Mouse (Mus musculus) liver, embryonic 13.5 days (tissue): Measurements from ENCODE around the gene Pvalb. TPM values are rescaled to one million over a fixed set of nuclear protein-coding genes. Genes with fewer than 3 reads are reported as not detected.

ENCODE experiments used
- ATAC-seq: fragments of 200-750 bp; cut with Nextera tagmentation; 2 replicates; pipeline ENCODE4 v1.8.0; 2017; ENCODE audit warnings: low read depth, mild to moderate bottlenecking, moderate number of reproducible peaks, moderate library complexity
- DNase-seq: peaks from one replicate; pipeline ENCODE4 v3.0.0; 2022
- H3K27ac ChIP-seq: fragments of 300-500 bp; sonication (generic); 2 replicates; pipeline ENCODE4 v1.5.1; 2015; ENCODE audit warnings: moderate library complexity, mild to moderate bottlenecking, inconsistent platforms
- H3K27me3 ChIP-seq: fragments of 300-500 bp; sonication (generic); 2 replicates; pipeline ENCODE4 v1.6.1; 2015; ENCODE audit warnings: mild to moderate bottlenecking, inconsistent platforms
- H3K36me3 ChIP-seq: fragments of 300-500 bp; sonication (generic); 2 replicates; pipeline ENCODE4 v1.6.1; 2015; ENCODE audit warnings: mild to moderate bottlenecking, inconsistent platforms
- H3K4me1 ChIP-seq: fragments of 300-500 bp; sonication (generic); replicated peaks from 2 replicates; pipeline ENCODE4 v1.6.1; 2015; ENCODE audit warnings: inconsistent platforms
- H3K4me2 ChIP-seq: fragments of 300-500 bp; sonication (generic); 2 replicates; pipeline ENCODE4 v1.6.1; 2015; ENCODE audit warnings: inconsistent platforms, mild to moderate bottlenecking, moderate library complexity
- H3K4me3 ChIP-seq: fragments of 300-500 bp; sonication (generic); replicated peaks from 2 replicates; pipeline ENCODE4 v1.5.1; 2015; ENCODE audit warnings: mild to moderate bottlenecking, inconsistent platforms
- H3K9ac ChIP-seq: fragments of 300-500 bp; sonication (generic); 2 replicates; pipeline ENCODE4 v1.6.1; 2015; ENCODE audit warnings: mild to moderate bottlenecking, inconsistent platforms
- H3K9me3 ChIP-seq: fragments of 300-500 bp; sonication (generic); replicated peaks from 2 replicates; pipeline ENCODE4 v1.6.1; 2016; ENCODE audit warnings: inconsistent platforms
- WGBS: fragments of 180-500 bp; shearing (Covaris S2); methylation state at CpG from one replicate; pipeline ENCODE4 v1.1.7; 2015; ENCODE audit not compliant: insufficient replicate concordance; 5-methylcytosine and 5-hydroxymethylcytosine counted together
- polyA plus RNA-seq: library from polyadenylated mRNA; unstranded; fragments of >200 nt; fragmentation: Nextera tagmentation; extraction: Ambion mirVana; gene quantifications from 2 replicates; pipeline ENCODE4 v1.2.1, GENCODE M21; 2015

The Pvalb gene
- polyA plus RNA-seq, 1 experiment from 2014 or later: not detected

GRCm38 (mm10) chr15:78194320-78194719 lies 11.9 kb downstream of the Pvalb start:
- Histone ChIP-seq H3K36me3 (no peaks in the 10 kb centered on the region), H3K4me3 (no peak overlapping the region), H3K4me2 (no peak overlapping the region), H3K9ac (no peak overlapping the region), H3K27me3 (0 out of 2 replicates have a peak, but pooled peaks cover 4% of the 10 kb centered on the region), H3K27ac (no peak overlapping the region), H3K9me3 (no peaks in the 10 kb centered on the region), H3K4me1 (no peaks in the 10 kb centered on the region)
- ATAC-seq (no peak), DNase-seq (no peak)
- WGBS: 55% methylated on average over 3 of the region's 3 CpGs

GRCm38 (mm10) chr15:78189636-78190035 lies 16.6 kb downstream of the Pvalb start:
- 74% methylated on average over 7 of the region's 7 CpGs for WGBS
- Histone ChIP-seq H3K27ac (no peak overlapping the region), H3K4me3 (no peak overlapping the region), H3K9ac (no peak overlapping the region), H3K27me3 (0 out of 2 replicates have a peak, but pooled peaks cover 4% of the 10 kb centered on the region), H3K36me3 (no peaks in the 10 kb centered on the region), H3K4me2 (no peak overlapping the region), H3K4me1 (no peaks in the 10 kb centered on the region), H3K9me3 (no peaks in the 10 kb centered on the region)
- no peak for DNase-seq
- ATAC-seq: no peak

GRCm38 (mm10) chr15:78188546-78188945 lies 17.7 kb downstream of the Pvalb start:
- Histone ChIP-seq H3K4me2 (no peak overlapping the region), H3K9me3 (no peaks in the 10 kb centered on the region)

GRCm38 (mm10) chr15:78186906-78187305 lies 19.3 kb downstream of the Pvalb start:
- WGBS: 62% methylated on average over 5 of the region's 5 CpGs
- no peak for ATAC-seq

More at GRCm38 (mm10) chr15:78188546-78188945, 17.7 kb downstream of the Pvalb start:
- Histone ChIP-seq H3K4me3 (no peak overlapping the region), H3K27ac (no peak overlapping the region), H3K36me3 (no peaks in the 10 kb centered on the region), H3K9ac (no peak overlapping the region), H3K27me3 (peaks cover 15% of the 10 kb centered on the region; the same call in 1 of the 2 replicates), H3K4me1 (no peaks in the 10 kb centered on the region)
- ATAC-seq (no peak), DNase-seq (no peak)
- WGBS: 47% methylated on average over 3 of the region's 3 CpGs

GRCm38 (mm10) chr15:78185609-78186008 lies 20.6 kb downstream of the Pvalb start:
- H3K4me2 ChIP-seq: no peak overlapping the region
- WGBS: 62% methylated on average over 4 of the region's 4 CpGs
- no peak overlapping the region for H3K27ac ChIP-seq
- DNase-seq (no peak), ATAC-seq (no peak)
- no peaks in the 10 kb centered on the region for H3K36me3 ChIP-seq
- no peak overlapping the region for H3K9ac ChIP-seq
- no peaks in the 10 kb centered on the region for H3K9me3 ChIP-seq
- no peaks in the 10 kb centered on the region for H3K4me1 ChIP-seq
- no peak overlapping the region for H3K4me3 ChIP-seq
- peaks cover 31% of the 10 kb centered on the region for H3K27me3 ChIP-seq

More at GRCm38 (mm10) chr15:78186906-78187305, 19.3 kb downstream of the Pvalb start:
- no peaks in the 10 kb centered on the region for H3K36me3 ChIP-seq
- peaks cover 23% of the 10 kb centered on the region for H3K27me3 ChIP-seq
- DNase-seq: no peak
- no peaks in the 10 kb centered on the region for H3K4me1 ChIP-seq
- no peak overlapping the region for H3K9ac ChIP-seq
- H3K9me3 ChIP-seq: no peaks in the 10 kb centered on the region
- H3K4me2 ChIP-seq: no peak overlapping the region
- no peak overlapping the region for H3K4me3 ChIP-seq
- no peak overlapping the region for H3K27ac ChIP-seq

- H3K27me3 ChIP-seq: peaks cover 31% of the 10 kb centered on the region
- H3K4me1 ChIP-seq: no peaks in the 10 kb centered on the region
- DNase-seq (no peak), ATAC-seq (peak; percentile 45)
- no peak overlapping the region for H3K4me2 ChIP-seq
- WGBS: 3% methylated on average over 10 of the region's 10 CpGs
- no peak overlapping the region for H3K27ac ChIP-seq
- no peaks in the 10 kb centered on the region for H3K9me3 ChIP-seq
- H3K4me3 ChIP-seq: no peak overlapping the region
- H3K9ac ChIP-seq: no peak overlapping the region
- H3K36me3 ChIP-seq: no peaks in the 10 kb centered on the region
Measured at GRCm38 (mm10) chr15:78184855-78185254, 21.3 kb downstream of the Pvalb start.

GRCm38 (mm10) chr15:78181701-78182405 lies 24.3 kb downstream of the Pvalb start:
- Histone ChIP-seq H3K4me1 (no peaks in the 10 kb centered on the region), H3K9ac (no peak overlapping the region), H3K9me3 (no peaks in the 10 kb centered on the region), H3K4me3 (no peak overlapping the region), H3K36me3 (no peaks in the 10 kb centered on the region), H3K27ac (no peak overlapping the region), H3K27me3 (peaks cover 29% of the 10 kb centered on the region), H3K4me2 (no peak overlapping the region)
- WGBS: 33% methylated on average over 8 of the region's 8 CpGs
- no peak for ATAC-seq
- DNase-seq: no peak

GRCm38 (mm10) chr15:78179775-78180174 lies 26.4 kb downstream of the Pvalb start:
- H3K36me3 ChIP-seq: no peaks in the 10 kb centered on the region
- H3K4me2 ChIP-seq: no peak overlapping the region
- H3K9me3 ChIP-seq: no peaks in the 10 kb centered on the region
- DNase-seq (no peak), ATAC-seq (no peak)
- H3K4me3 ChIP-seq: no peak overlapping the region
- 54% methylated on average over 3 of the region's 3 CpGs for WGBS
- peaks cover 12% of the 10 kb centered on the region for H3K4me1 ChIP-seq
- peaks cover 29% of the 10 kb centered on the region for H3K27me3 ChIP-seq
- no peak overlapping the region for H3K9ac ChIP-seq
- no peak overlapping the region for H3K27ac ChIP-seq

- Histone ChIP-seq H3K4me1 (peaks cover 19% of the 10 kb centered on the region), H3K9ac (no peak overlapping the region), H3K36me3 (no peaks in the 10 kb centered on the region), H3K4me3 (no peak overlapping the region), H3K9me3 (no peaks in the 10 kb centered on the region), H3K27me3 (peaks cover 17% of the 10 kb centered on the region), H3K27ac (no peak overlapping the region), H3K4me2 (no peak overlapping the region)
- WGBS: 6% methylated on average over 9 of the region's 9 CpGs
- ATAC-seq (no peak), DNase-seq (peak; percentile 55)
Measured at GRCm38 (mm10) chr15:78178397-78178796, 27.8 kb downstream of the Pvalb start.

- Histone ChIP-seq H3K27me3 (peaks cover 14% of the 10 kb centered on the region), H3K4me1 (peaks cover 30% of the 10 kb centered on the region), H3K4me2 (no peak overlapping the region), H3K9ac (no peak overlapping the region), H3K36me3 (no peaks in the 10 kb centered on the region), H3K9me3 (no peaks in the 10 kb centered on the region), H3K4me3 (no peak overlapping the region), H3K27ac (no peak overlapping the region)
- ATAC-seq (no peak), DNase-seq (no peak)
- 65% methylated on average over 10 of the region's 10 CpGs for WGBS
Measured at GRCm38 (mm10) chr15:78177257-78177656, 28.9 kb downstream of the Pvalb start.

GRCm38 (mm10) chr15:78174887-78175245 lies 31.3 kb downstream of the Pvalb start:
- Histone ChIP-seq H3K27ac (peak overlapping the region; percentile 61; the same call in 1 of the 2 replicates), H3K27me3 (no peaks in the 10 kb centered on the region), H3K4me2 (peak overlapping the region; percentile 96), H3K9me3 (no peaks in the 10 kb centered on the region), H3K4me1 (peaks cover 32% of the 10 kb centered on the region), H3K9ac (peak overlapping the region; percentile 65), H3K4me3 (peak overlapping the region; percentile 80), H3K36me3 (no peaks in the 10 kb centered on the region)
- DNase-seq (no peak), ATAC-seq (no peak)
- WGBS: 72% methylated on average over 6 of the region's 6 CpGs
